Mouse (Mus musculus) adrenal gland (tissue): ENCODE results near the gene Pnldc1.
"Not testable (repeated sequence)": the region's sequence is repeated elsewhere in the genome, so short reads cannot be mapped to it uniquely, and the experiment has no call there.

Experiments used
- intact Hi-C: fragments of 180-260 bp; cut with DNase I; formaldehyde crosslinking; loops from one replicate; pipeline ENCODE4 v1.15.1; 2025

Pnldc1 gene

DNA sequence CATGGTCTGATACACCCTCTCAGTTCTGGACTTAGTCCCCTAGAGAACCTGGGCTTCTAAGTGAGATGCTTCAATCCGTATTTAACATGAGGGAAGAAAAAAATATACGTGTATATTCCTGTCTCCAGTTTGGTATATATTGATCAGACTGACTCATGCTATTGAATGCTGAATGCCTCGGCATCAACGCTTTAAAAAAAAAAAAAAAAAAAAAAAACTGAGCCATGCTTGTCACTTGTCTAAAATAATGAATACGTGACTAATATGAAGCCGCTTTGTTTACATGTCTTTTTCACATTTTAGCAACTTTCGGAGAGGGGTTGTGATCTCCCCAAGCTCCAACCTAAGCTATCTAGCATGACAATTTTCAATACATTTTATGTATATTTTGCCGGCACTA, 361 bp upstream of the Pnldc1 start:
- intact Hi-C loops, result no loop called here

DNA sequence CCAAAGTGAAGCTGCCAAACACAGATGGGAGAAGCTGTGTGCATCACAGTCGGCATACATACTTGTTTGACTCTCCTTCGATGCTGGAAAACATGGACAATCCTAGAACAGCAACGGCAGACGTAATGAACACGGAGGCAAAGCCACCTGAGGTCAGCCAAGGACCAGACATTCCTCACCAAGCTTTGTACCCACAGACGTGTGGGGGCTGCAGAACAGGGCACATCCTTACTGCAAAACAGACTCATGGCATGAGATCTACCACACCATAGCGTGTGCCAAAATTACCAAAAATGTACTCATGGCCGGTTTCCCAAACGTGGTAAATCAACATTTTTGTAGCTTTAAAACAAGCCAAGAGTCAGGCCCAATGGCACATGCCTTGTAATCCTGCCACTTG, 3.6 kb downstream of the Pnldc1 start:
- intact Hi-C loops, result no loop called here

DNA sequence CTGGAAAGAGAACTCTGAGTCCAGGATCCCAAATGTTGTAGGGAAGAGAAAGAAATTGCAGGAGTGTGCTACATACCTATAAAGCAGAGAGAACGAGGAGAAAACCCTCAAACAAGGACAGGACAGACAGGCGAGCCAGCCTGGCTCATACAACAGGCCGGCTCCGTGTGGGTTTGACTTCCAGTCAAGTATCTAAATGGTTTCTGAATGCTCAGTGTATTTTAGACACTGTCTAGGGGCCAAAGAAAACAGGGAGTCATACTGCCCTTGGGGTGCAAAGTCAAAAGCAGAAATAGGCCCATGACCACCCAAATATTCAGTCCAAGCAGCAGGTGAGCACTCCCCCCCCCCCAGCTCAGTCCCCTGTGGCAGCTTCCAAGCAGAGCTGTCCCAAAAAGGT, 4.2 kb downstream of the Pnldc1 start:
- intact Hi-C loops, result no loop called here

DNA sequence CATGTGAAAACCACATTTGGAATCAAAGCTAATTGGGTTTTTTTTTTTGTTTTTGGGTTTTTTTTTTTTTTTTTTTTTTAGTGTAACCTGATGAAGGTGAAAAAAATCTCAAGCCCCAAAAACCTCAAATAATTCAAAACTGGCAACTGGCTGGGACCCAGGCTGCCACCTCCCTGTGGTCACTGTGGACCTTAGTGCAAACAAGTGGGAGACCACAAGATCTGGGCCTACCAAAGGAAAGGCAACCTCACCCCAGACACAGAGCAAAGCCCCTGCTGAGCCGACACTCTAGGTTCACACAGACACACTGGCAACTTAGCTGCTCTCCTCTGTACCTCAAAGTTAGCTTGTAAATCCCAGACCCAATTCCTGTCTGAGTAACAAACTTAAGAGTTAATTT, 5.7 kb downstream of the Pnldc1 start:
- intact Hi-C loops, result no loop called here

DNA sequence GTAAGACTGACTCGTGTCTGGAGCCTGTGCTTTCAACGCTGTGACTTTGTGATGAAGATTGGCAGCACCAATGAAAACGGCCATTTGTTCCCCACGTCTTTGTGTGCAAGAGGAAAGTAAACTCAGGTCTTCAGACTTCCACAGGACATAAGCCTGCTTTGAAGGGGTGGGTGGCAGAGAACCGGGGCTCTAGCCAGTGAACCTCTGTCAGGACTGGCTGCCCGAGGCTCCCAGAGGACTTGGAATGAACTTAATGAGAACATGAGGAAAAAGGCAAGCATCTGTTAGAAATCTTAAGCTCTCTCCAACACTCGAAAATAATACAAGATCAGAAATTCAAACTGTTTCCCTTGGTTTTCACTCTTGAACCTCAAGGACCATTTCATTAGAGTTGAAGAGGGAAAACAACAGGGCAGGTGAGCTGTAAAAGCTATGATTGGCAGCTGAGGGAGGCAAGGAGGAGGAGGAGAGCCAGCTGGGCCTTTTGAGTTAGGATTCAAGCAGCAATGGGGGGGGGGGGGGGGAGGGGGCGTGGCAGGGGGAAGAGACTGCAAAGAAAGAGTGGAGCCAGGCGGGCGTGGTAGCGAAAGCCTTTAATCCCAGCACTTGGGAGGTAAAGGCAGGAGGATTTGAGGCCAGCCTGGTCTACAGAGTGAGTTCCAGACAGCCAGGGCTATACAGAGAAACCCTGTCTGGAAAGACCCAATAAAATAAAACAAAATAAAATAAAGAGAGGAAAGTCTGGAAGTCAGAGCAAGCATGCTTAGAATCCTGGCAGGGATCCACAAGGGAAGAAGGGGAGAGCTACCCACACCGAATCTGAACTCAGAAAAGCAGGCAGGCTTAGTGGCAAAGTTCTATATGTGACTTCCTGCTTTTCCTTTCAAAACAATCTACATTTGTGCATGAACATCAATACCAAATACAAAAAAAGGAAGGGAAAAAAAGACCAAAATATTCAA, 6.4 kb downstream of the Pnldc1 start:
- intact Hi-C loops, result no loop called here

DNA sequence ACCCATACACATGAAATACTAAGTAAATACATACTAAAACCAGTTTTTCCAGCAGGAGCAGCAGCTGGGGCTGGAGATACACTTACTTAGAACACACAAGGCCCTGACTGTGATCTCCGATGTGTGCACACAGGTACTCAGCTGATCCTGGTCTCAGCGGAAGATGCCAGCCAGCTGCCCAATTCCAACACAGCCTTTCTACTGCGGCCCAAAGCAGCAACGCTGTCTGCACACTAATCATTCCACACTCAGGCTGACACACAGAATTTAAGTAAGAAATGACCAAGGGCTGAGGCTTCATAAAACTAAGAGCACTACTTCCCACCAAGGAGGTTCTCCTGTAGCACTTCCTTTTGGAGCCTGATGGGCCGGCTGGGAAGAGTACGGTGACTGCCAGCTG, 7.7 kb downstream of the Pnldc1 start:
- intact Hi-C loops, result no loop called here

DNA sequence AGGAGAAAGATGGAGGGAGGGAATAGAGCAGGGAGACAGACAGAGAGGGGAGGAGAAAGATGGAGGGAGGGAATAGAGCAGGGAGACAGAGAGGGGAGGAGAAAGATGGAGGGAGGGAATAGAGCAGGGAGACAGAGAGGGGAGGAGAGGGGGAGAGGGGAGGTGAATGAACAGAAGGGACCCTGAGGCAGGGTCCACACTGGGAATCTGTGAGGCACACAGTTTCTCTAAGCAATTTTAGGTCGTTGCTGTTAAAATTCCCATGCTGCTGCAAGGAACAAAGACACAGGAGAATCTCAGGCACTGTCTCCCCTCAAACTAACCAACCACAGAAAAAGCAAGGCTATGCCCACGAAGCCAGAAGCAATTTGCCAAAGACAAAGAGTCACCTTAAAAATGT, 11.4 kb downstream of the Pnldc1 start:
- intact Hi-C loops, result not testable (repeated sequence)

GRCm38 (mm10) chr17:12897674-12898073, 12.4 kb downstream of the Pnldc1 start:
- intact Hi-C loops, result no loop called here

DNA sequence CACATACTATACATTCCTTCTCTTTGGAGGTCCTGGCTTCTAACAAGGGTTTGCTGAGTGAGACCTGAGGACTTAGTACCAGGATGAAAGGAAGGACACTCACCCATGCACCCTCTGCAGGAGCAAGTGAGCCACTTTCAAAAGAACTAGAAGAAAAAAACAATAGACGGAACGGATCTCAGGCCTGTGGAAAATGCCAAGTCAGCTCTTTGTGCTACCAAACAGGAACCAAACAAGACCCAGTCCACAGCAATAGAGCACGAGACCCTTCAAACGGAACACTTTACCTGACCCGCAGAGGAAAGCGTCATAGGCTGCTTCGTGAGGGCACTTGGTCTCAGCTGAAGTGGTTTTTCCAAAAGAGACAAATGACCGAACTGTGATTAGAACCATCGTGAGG, 18.0 kb downstream of the Pnldc1 start:
- intact Hi-C loops, result no loop called here

GRCm38 (mm10) chr17:12891054-12891453, 19.0 kb downstream of the Pnldc1 start:
- intact Hi-C loops, result no loop called here

DNA sequence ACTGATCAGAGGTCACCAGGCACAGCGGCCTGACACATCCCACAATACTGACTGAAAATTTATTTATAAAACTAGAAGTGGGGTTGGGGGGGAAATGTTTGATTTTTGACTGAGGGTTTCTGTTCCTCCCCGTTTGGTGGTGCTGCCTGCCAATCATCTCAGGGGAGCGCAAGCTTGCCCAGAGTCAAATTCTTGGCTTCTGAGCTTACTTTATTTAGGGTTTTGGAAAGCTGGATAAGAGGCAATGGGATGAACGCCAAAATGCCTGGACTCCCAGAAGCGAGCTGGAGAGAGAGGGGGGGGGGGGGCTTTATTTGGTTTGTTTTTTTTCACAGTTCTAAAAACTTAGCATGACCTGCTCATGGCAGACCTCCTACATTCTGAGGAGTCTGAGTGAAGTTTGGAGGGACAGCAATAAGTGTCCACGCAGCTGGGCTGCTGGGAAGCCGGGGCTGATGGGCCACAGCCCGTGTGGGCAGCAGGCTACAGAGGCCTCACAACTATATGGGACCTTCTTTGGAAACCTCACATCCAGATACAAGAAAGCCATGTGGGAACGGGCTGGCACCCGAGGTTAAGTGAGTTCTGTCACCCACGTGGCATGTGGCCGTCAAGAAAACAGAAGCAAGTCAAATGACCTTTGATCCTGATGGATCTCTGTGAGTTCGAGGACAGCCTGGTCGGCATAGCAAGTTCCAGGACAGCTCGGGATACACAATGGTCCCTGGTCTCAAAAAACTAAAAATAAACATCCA, 22.8 kb downstream of the Pnldc1 start:
- intact Hi-C loops, result no loop called here

DNA sequence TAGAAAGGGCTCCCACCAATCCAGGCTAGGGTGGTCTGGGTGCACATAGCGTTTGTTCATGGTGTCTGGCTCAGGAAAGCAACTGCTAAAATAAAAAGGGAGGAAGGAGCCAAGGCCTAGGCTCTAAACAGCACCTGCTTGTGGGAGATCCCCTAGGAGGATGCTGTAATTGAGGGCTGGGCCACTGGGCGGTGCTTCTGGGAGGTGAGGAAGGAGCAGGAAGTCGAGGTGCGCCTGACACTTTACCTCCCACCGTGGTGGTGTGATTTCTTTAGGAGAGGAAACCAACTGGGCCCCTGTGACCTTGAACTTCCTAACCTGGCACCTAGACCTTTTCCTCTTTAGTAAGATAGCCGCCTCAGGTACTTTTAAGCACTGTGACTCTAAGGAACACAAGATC, 23.4 kb downstream of the Pnldc1 start:
- intact Hi-C loops, result no loop called here

- intact Hi-C loops, result no loop called here
Observed at GRCm38 (mm10) chr17:12881216-12881615, 28.8 kb downstream of the Pnldc1 start.

DNA sequence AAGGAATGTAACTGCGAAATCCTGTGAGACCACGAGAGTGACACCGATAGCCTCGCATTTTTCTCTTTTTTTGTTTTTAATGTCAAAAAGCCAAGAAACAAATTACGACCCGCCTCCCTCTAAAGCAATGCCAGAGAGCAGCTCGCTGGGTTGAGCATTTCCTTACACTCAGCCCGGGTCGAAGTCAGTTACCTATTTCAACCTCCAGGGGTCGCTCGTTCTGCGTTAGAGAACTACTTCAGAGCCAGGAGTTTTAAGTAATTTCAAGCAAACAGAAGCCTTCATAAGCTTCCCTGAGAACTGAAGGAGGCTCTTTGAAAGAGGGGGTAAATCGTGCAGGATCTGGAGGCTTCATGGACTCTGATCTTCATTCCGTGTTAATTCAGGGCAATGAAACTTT, 29.9 kb downstream of the Pnldc1 start:
- intact Hi-C loops, result no loop called here

DNA sequence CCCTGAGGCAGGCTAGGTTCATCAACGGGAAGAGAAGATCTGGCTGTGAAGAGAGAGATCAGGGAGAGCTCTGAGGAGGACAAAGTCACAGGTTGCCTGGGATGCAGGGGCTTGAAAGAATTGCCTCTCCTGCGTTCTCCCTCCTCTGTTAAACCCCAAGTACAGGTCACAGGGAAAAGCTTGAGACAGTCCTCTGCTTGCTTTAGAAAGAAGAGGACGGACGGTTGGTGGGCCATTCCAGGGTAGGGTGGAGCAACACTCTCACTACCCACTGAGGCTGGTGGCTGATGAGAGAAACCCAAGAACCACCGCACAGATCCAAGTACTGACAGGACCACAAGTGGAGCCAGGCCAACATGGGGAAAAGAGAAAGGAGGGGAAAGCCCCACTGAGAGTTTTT, 34.3 kb downstream of the Pnldc1 start, which contains the start of gene Mrgprh:
Mrgprh (plus strand) TSS at position 301 of the 400 bp plus-strand sequence.
- intact Hi-C loops, result loop anchor here (5.0 kb wide), 1 partner anchor 122 kb away; no protein-coding TSS in a partner anchor

DNA sequence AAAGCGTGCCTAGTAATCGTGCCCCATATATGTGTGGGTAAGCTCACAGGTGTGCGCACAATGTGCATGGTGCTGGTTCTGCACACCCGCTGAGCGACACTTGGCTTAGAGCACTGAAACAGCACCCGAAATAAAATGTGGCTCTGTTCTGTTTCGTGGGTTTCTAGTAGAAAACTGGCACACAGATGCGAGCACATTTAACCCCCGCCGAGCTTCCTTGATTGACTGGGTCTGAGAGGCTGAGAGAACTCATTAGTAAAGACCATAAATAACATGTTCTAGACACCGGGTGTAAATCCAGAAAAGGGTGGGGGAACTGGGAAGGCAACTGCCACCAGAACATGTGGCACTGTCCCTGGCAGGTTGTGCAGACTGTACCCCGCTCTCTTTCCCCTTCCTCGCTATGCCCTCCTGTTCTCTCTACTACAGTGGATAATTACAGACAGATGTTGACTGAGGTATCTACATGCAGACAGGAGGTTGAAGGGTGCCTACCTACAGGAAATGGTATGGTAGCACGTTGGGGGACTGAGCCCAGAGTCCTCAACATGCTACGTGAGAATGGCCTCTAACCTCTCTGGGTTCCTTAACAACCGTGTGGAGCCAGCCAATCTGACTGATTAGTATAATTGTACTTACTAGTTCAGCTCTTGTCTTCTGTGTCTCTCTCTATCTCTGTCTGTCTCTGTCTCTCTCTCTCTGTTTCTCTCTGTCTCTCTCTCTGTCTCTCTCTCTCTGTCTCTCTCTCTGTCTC, 37.6 kb downstream of the Pnldc1 start:
- intact Hi-C loops, result no loop called here

GRCm38 (mm10) chr17:12868640-12869039, 41.4 kb downstream of the Pnldc1 start:
- intact Hi-C loops, result no loop called here

GRCm38 (mm10) chr17:12868043-12868442, 42.0 kb downstream of the Pnldc1 start, which contains the start of gene Mas1:
Gene Mas1 (minus strand): TSS chr17:12868143.
- intact Hi-C loops, result no loop called here

- intact Hi-C loops, result no loop called here
Observed at GRCm38 (mm10) chr17:12866853-12867252, 43.2 kb downstream of the Pnldc1 start.

DNA sequence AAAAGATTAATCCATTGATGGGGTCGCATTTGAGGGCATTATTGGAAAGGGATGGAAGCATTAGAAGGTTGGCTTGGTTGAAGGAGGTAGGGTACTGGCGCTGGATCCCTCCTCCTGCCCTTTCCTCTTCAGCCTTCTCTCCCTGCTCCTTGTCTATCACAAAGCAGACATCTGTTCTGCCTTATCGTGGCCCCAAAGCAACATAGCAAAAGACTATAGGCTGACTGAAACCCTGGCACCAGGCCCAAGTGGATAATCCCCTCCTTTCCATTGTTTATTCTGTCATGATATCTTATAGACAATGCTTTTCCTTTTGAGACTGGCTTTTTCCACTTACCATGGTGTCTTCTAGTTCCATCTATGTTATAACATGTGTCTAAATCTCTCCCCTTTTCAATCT, 44.6 kb downstream of the Pnldc1 start:
- intact Hi-C loops, result no loop called here

GRCm38 (mm10) chr17:12864111-12864510, 45.9 kb downstream of the Pnldc1 start:
- intact Hi-C loops, result no loop called here
